Mouse (Mus musculus): ENCODE data around the gene Zfp697.
A peak's percentile ranks its signal among the peaks of the same experiment; 100 is the strongest.
"Not testable (repeated sequence)": the region's sequence is repeated elsewhere in the genome, so short reads cannot be mapped to it uniquely, and the experiment has no call there.

Gene Zfp697

GRCm38 (mm10) chr3:98418991-98419785 is 36.9 kb downstream of the Zfp697 start:
- peak in 1 of 2 experiments; percentile 37 for DNase-seq (ENCODE audit: low spot score in 2 of 2)

GRCm38 (mm10) chr3:98419786-98420070 is 37.5 kb downstream of the Zfp697 start:
- peak in 1 of 2 experiments; percentile 36 for DNase-seq (ENCODE audit: low spot score in 2 of 2)

GRCm38 (mm10) chr3:98422926-98423325 is 40.7 kb downstream of the Zfp697 start:
- DNase-seq (ENCODE audit: low spot score in 2 of 2), result no peak

- no peak for DNase-seq (ENCODE audit: low spot score in 2 of 2)
Observed at GRCm38 (mm10) chr3:98426749-98427148, 44.5 kb downstream of the Zfp697 start.

- no peak for DNase-seq (ENCODE audit: low spot score in 2 of 2)
Observed at GRCm38 (mm10) chr3:98427260-98427599, 45.0 kb downstream of the Zfp697 start.

- DNase-seq (ENCODE audit: low spot score in 2 of 2), result peak; percentile 87 to 88
Observed at GRCm38 (mm10) chr3:98427600-98428448, 45.6 kb downstream of the Zfp697 start.

GRCm38 (mm10) chr3:98428449-98428775 is 46.2 kb downstream of the Zfp697 start:
- no peak for DNase-seq (ENCODE audit: low spot score in 2 of 2)

- DNase-seq (ENCODE audit: low spot score in 2 of 2), result no peak
Observed at GRCm38 (mm10) chr3:98428928-98429525, 46.8 kb downstream of the Zfp697 start.

- no peak for DNase-seq (ENCODE audit: low spot score in 2 of 2)
Observed at GRCm38 (mm10) chr3:98434088-98434816, 52.0 kb downstream of the Zfp697 start.

GRCm38 (mm10) chr3:98435030-98435429 is 52.8 kb downstream of the Zfp697 start:
- no peak for DNase-seq (ENCODE audit: low spot score in 2 of 2)

GRCm38 (mm10) chr3:98442245-98442644 is 60.0 kb downstream of the Zfp697 start:
- DNase-seq (ENCODE audit: low spot score in 2 of 2), result not testable (repeated sequence)

- DNase-seq (ENCODE audit: low spot score in 2 of 2), result not testable (repeated sequence)
Observed at GRCm38 (mm10) chr3:98443149-98443779, 61.0 kb downstream of the Zfp697 start.

- DNase-seq (ENCODE audit: low spot score in 2 of 2), result not testable (repeated sequence)
Observed at GRCm38 (mm10) chr3:98443924-98444323, 61.7 kb downstream of the Zfp697 start.

GRCm38 (mm10) chr3:98453786-98454185 is 71.5 kb downstream of the Zfp697 start:
- DNase-seq (ENCODE audit: low spot score in 2 of 2), result not testable (repeated sequence)

GRCm38 (mm10) chr3:98457026-98457425 is 74.8 kb downstream of the Zfp697 start, which contains the start of gene Gm4450:
TSS of gene Gm4450 (minus strand) at chr3:98457126.
- DNase-seq (ENCODE audit: low spot score in 2 of 2), result not testable (repeated sequence)

- not testable (repeated sequence) for DNase-seq (ENCODE audit: low spot score in 2 of 2)
Observed at GRCm38 (mm10) chr3:98469323-98469722, 87.1 kb downstream of the Zfp697 start.

GRCm38 (mm10) chr3:98471057-98471456 is 88.8 kb downstream of the Zfp697 start:
- not testable (repeated sequence) for DNase-seq (ENCODE audit: low spot score in 2 of 2)

GRCm38 (mm10) chr3:98471499-98471898 is 89.2 kb downstream of the Zfp697 start:
- DNase-seq (ENCODE audit: low spot score in 2 of 2), result not testable (repeated sequence)

- not testable (repeated sequence) for DNase-seq (ENCODE audit: low spot score in 2 of 2)
Observed at GRCm38 (mm10) chr3:98494184-98494583, 111.9 kb downstream of the Zfp697 start.

GRCm38 (mm10) chr3:98495055-98495454 is 112.8 kb downstream of the Zfp697 start:
- DNase-seq (ENCODE audit: low spot score in 2 of 2), result not testable (repeated sequence)

GRCm38 (mm10) chr3:98496762-98497161 is 114.5 kb downstream of the Zfp697 start:
- DNase-seq (ENCODE audit: low spot score in 2 of 2), result not testable (repeated sequence)
